Mouse (Mus musculus) myocyte (in vitro differentiated cells): Measurements from ENCODE around the gene Emb. TPM values are rescaled to one million over a fixed set of nuclear protein-coding genes. Genes with fewer than 3 reads are reported as not detected.

Experiments
- H3K27me3 ChIP-seq: one replicate; pipeline ENCODE4 v1.6.1; 2011; ENCODE audit not compliant: control insufficient read depth, insufficient read depth, insufficient read length
- H3K36me3 ChIP-seq: one replicate; pipeline ENCODE4 v1.6.1; 2011; ENCODE audit not compliant: control insufficient read depth, insufficient read depth
- H3K4me2 ChIP-seq: one replicate; pipeline ENCODE4 v1.6.1; 2011; ENCODE audit warnings: low read depth, control low read depth
- H3K4me3 ChIP-seq: one replicate; pipeline ENCODE4 v1.5.1; 2011; ENCODE audit warnings: mild to moderate bottlenecking, control low read depth, moderate library complexity
- H3K79me2 ChIP-seq: one replicate; pipeline ENCODE4 v1.6.1; 2011; ENCODE audit not compliant: control insufficient read depth, insufficient read depth
- H3ac ChIP-seq: one replicate; pipeline ENCODE4 v1.6.1; 2011; ENCODE audit not compliant: control insufficient read depth, insufficient read length
- CEBPB ChIP-seq: IDR thresholded peaks from 2 replicates; pipeline ENCODE4 v1.6.1; 2011; ENCODE audit warnings: mild to moderate bottlenecking, moderate library complexity; ENCODE audit not compliant: poor library complexity, insufficient read depth, severe bottlenecking
- E2F4 ChIP-seq: IDR thresholded peaks from one replicate; pipeline ENCODE4 v1.6.1; 2011; ENCODE audit warnings: mild to moderate bottlenecking, control low read depth, moderate library complexity; ENCODE audit not compliant: insufficient read depth
- MAX ChIP-seq: IDR thresholded peaks from one replicate; pipeline ENCODE4 v1.6.1; 2011; ENCODE audit warnings: low read depth, mild to moderate bottlenecking, control low read depth
- MYOD1 ChIP-seq, 3 experiments: IDR thresholded peaks; one replicate each; pipeline ENCODE4 v1.6.1; 2011; ENCODE audit warnings: control low read depth in 2 of 3, low read depth in 2 of 3, mild to moderate bottlenecking in 2 of 3, moderate library complexity in 1 of 3; ENCODE audit not compliant: insufficient read length in 2 of 3, control insufficient read depth in 1 of 3
- MYOG ChIP-seq, 3 experiments: IDR thresholded peaks; one replicate each; pipeline ENCODE4 v1.6.1; 2011; ENCODE audit warnings: control low read depth in 2 of 3, low read depth in 2 of 3, mild to moderate bottlenecking in 2 of 3; ENCODE audit not compliant: insufficient read length in 2 of 3, control insufficient read depth in 1 of 3, insufficient read depth in 1 of 3
- POLR2A ChIP-seq: IDR thresholded peaks from one replicate; pipeline ENCODE4 v1.6.1; 2011; ENCODE audit warnings: low read depth, mild to moderate bottlenecking, control low read depth, moderate library complexity; ENCODE audit not compliant: insufficient read length
- POLR2AphosphoS2 ChIP-seq: IDR thresholded peaks from one replicate; pipeline ENCODE4 v1.6.1; 2011; ENCODE audit warnings: low read depth, control low read depth; ENCODE audit not compliant: insufficient read length
- REST ChIP-seq: IDR thresholded peaks from one replicate; pipeline ENCODE4 v1.6.1; 2011; ENCODE audit warnings: mild to moderate bottlenecking, control low read depth, moderate library complexity; ENCODE audit not compliant: insufficient read depth, insufficient read length
- SRF ChIP-seq: IDR thresholded peaks from one replicate; pipeline ENCODE4 v1.6.1; 2011; ENCODE audit warnings: low read depth; ENCODE audit not compliant: control insufficient read depth, insufficient read length
- TCF12 ChIP-seq: IDR thresholded peaks from one replicate; pipeline ENCODE4 v1.6.1; 2011; ENCODE audit warnings: mild to moderate bottlenecking, control low read depth; ENCODE audit not compliant: poor library complexity, insufficient read depth, severe bottlenecking
- TCF3 ChIP-seq: IDR thresholded peaks from one replicate; pipeline ENCODE4 v1.6.1; 2011; ENCODE audit warnings: low read depth, control low read depth; ENCODE audit not compliant: insufficient read length
- USF1 ChIP-seq: IDR thresholded peaks from one replicate; pipeline ENCODE4 v1.6.1; 2011; ENCODE audit warnings: low read depth, mild to moderate bottlenecking, control low read depth, moderate library complexity
- polyA plus RNA-seq: library from polyadenylated mRNA; unstranded; fragments of >200 nt; fragmentation: generic; extraction: Trizol; gene quantifications from one replicate; pipeline ENCODE4 v1.2.1, GENCODE M21; 2012; ENCODE audit warnings: missing spikeins

Gene Emb
- polyA plus RNA-seq, 1 experiment, result 6.2 TPM

GRCm38 (mm10) chr13:117185329-117185728, 23.0 kb upstream of the Emb start:
- no peak overlapping the region for H3K4me3 ChIP-seq
- no peak overlapping the region for H3K4me2 ChIP-seq
- no peaks in the 10 kb centered on the region for H3K27me3 ChIP-seq
- TF ChIP-seq TCF3 (no peak), POLR2A (no peak), MYOD1 (IDR thresholded peaks at IDR 0.05; ENCODE audit: control insufficient read depth in 1 of 3, insufficient read length in 2 of 3, low read depth in 2 of 3) (no peak), MYOG (IDR thresholded peaks at IDR 0.05; ENCODE audit: control insufficient read depth in 1 of 3, insufficient read depth in 1 of 3, insufficient read length in 2 of 3, low read depth in 2 of 3) (no peak), POLR2AphosphoS2 (no peak), SRF (no peak), E2F4 (no peak), MAX (no peak), USF1 (no peak), REST (no peak), TCF12 (no peak), CEBPB (no peak)
- H3K36me3 ChIP-seq, result no peaks in the 10 kb centered on the region
- H3K79me2 ChIP-seq, result no peaks in the 10 kb centered on the region
- H3ac ChIP-seq, result no peak overlapping the region

- Histone ChIP-seq H3K27me3 (no peaks in the 10 kb centered on the region), H3K4me2 (no peak overlapping the region), H3ac (no peak overlapping the region), H3K36me3 (no peaks in the 10 kb centered on the region), H3K79me2 (no peaks in the 10 kb centered on the region), H3K4me3 (no peak overlapping the region)
- no peak for TF ChIP-seq POLR2A
- TF ChIP-seq E2F4, result no peak
- no peak for TF ChIP-seq MAX
- TF ChIP-seq CEBPB, result no peak
- TF ChIP-seq USF1, result no peak
- TF ChIP-seq TCF3, result no peak
- no peak for TF ChIP-seq MYOG (IDR thresholded peaks at IDR 0.05; ENCODE audit: control insufficient read depth in 1 of 3, insufficient read depth in 1 of 3, insufficient read length in 2 of 3, low read depth in 2 of 3)
- no peak for TF ChIP-seq REST
- no peak for TF ChIP-seq TCF12
- TF ChIP-seq SRF, result no peak
- no peak for TF ChIP-seq POLR2AphosphoS2
- no peak for TF ChIP-seq MYOD1 (IDR thresholded peaks at IDR 0.05; ENCODE audit: control insufficient read depth in 1 of 3, insufficient read length in 2 of 3, low read depth in 2 of 3)
These were observed 16.2 kb upstream of the Emb start for GRCm38 (mm10) chr13:117192161-117192560.

- TF ChIP-seq TCF3, result no peak
- no peak for TF ChIP-seq SRF
- TF ChIP-seq MAX, result no peak
- Histone ChIP-seq H3K36me3 (no peaks in the 10 kb centered on the region), H3K4me3 (no peak overlapping the region), H3K79me2 (no peaks in the 10 kb centered on the region), H3ac (no peak overlapping the region), H3K4me2 (no peak overlapping the region), H3K27me3 (no peaks in the 10 kb centered on the region)
These were observed 14.8 kb upstream of the Emb start for GRCm38 (mm10) chr13:117193422-117193983.

- TF ChIP-seq SRF (no peak), POLR2A (no peak)
- no peak overlapping the region for H3K4me3 ChIP-seq
- no peaks in the 10 kb centered on the region for H3K27me3 ChIP-seq
- H3K4me2 ChIP-seq, result no peak overlapping the region
- no peaks in the 10 kb centered on the region for H3K79me2 ChIP-seq
- H3K36me3 ChIP-seq, result no peaks in the 10 kb centered on the region
- H3ac ChIP-seq, result no peak overlapping the region
These were observed 12.5 kb upstream of the Emb start for GRCm38 (mm10) chr13:117195569-117196495.

GRCm38 (mm10) chr13:117197666-117198065, 10.7 kb upstream of the Emb start:
- no peak overlapping the region for H3ac ChIP-seq
- H3K79me2 ChIP-seq, result no peaks in the 10 kb centered on the region
- H3K4me3 ChIP-seq, result no peak overlapping the region
- H3K36me3 ChIP-seq, result no peaks in the 10 kb centered on the region
- no peaks in the 10 kb centered on the region for H3K27me3 ChIP-seq
- H3K4me2 ChIP-seq, result no peak overlapping the region
- no peak for TF ChIP-seq E2F4
- no peak for TF ChIP-seq POLR2A
- TF ChIP-seq REST, result no peak
- TF ChIP-seq SRF, result no peak
- TF ChIP-seq MYOD1 (IDR thresholded peaks at IDR 0.05; ENCODE audit: control insufficient read depth in 1 of 3, insufficient read length in 2 of 3, low read depth in 2 of 3), result no peak
- TF ChIP-seq POLR2AphosphoS2, result no peak
- TF ChIP-seq TCF3, result no peak
- no peak for TF ChIP-seq USF1
- TF ChIP-seq MAX, result no peak
